Mouse (Mus musculus): ENCODE results near the gene Slc22a5. TPM values are rescaled to one million over a fixed set of nuclear protein-coding genes. Genes with fewer than 3 reads are reported as not detected.

Slc22a5 gene
- polyA plus RNA-seq, 1 experiment from 2014 or later: 5.3 TPM

GRCm38 (mm10) chr11:53839663-53840642 is 51.5 kb downstream of the Slc22a5 start:
- 0 out of 2 replicates have a peak, but pooled peaks have one; percentile 17 for ATAC-seq (ENCODE audit: insufficient number of reproducible peaks, low FRiP score, low TSS enrichment, low read depth)
- WGBS: 41% methylated on average over 8 of the region's 8 CpGs
- Histone ChIP-seq H3K4me1 (ENCODE audit: control insufficient read depth, insufficient read depth, low read length) (peaks cover 13% of the 10 kb centered on the region), H3K4me2 (ENCODE audit: low read depth, severe bottlenecking) (no peak overlapping the region), H3K9ac (ENCODE audit: low read length) (no peak overlapping the region), H3K4me3 (ENCODE audit: low read depth, low read length) (no peak overlapping the region), H3K36me3 (ENCODE audit: control insufficient read depth, insufficient read depth, low read length) (no peaks in the 10 kb centered on the region), H3K27me3 (ENCODE audit: control insufficient read depth, insufficient read depth, low read length) (no peaks in the 10 kb centered on the region), H3K27ac (replicated peaks; ENCODE audit: low read depth, low read length) (no peak overlapping the region), H3K9me3 (ENCODE audit: control insufficient read depth, low read length) (no peaks in the 10 kb centered on the region)
- peak; percentile 32 for DNase-seq (ENCODE audit: low spot score)

GRCm38 (mm10) chr11:53839147-53839546 is 52.3 kb downstream of the Slc22a5 start:
- Histone ChIP-seq H3K4me2 (ENCODE audit: low read depth, severe bottlenecking) (no peak overlapping the region), H3K27ac (replicated peaks; ENCODE audit: low read depth, low read length) (no peak overlapping the region), H3K4me3 (ENCODE audit: low read depth, low read length) (no peak overlapping the region), H3K9ac (ENCODE audit: low read length) (no peak overlapping the region), H3K36me3 (ENCODE audit: control insufficient read depth, insufficient read depth, low read length) (no peaks in the 10 kb centered on the region), H3K4me1 (ENCODE audit: control insufficient read depth, insufficient read depth, low read length) (peaks cover 13% of the 10 kb centered on the region), H3K27me3 (ENCODE audit: control insufficient read depth, insufficient read depth, low read length) (no peaks in the 10 kb centered on the region), H3K9me3 (ENCODE audit: control insufficient read depth, low read length) (no peaks in the 10 kb centered on the region)
- DNase-seq (ENCODE audit: low spot score) (no peak), ATAC-seq (ENCODE audit: insufficient number of reproducible peaks, low FRiP score, low TSS enrichment, low read depth) (no peak)
- WGBS: 72% methylated on average over 6 of the region's 6 CpGs

- 91% methylated on average over 5 of the region's 5 CpGs for WGBS
- H3K4me2 ChIP-seq (ENCODE audit: low read depth, severe bottlenecking): no peak overlapping the region
- ATAC-seq (ENCODE audit: insufficient number of reproducible peaks, low FRiP score, low TSS enrichment, low read depth): no peak
These were observed 53.7 kb downstream of the Slc22a5 start for GRCm38 (mm10) chr11:53837731-53838130.

GRCm38 (mm10) chr11:53835379-53836010 is 56.0 kb downstream of the Slc22a5 start:
- H3K27me3 ChIP-seq (ENCODE audit: control insufficient read depth, insufficient read depth, low read length): no peaks in the 10 kb centered on the region
- H3K4me3 ChIP-seq (ENCODE audit: low read depth, low read length): no peak overlapping the region
- H3K36me3 ChIP-seq (ENCODE audit: control insufficient read depth, insufficient read depth, low read length): no peaks in the 10 kb centered on the region
- ATAC-seq (ENCODE audit: insufficient number of reproducible peaks, low FRiP score, low TSS enrichment, low read depth) (no peak), DNase-seq (ENCODE audit: low spot score) (no peak)
- no peaks in the 10 kb centered on the region for H3K9me3 ChIP-seq (ENCODE audit: control insufficient read depth, low read length)
- peaks cover 13% of the 10 kb centered on the region for H3K4me1 ChIP-seq (ENCODE audit: control insufficient read depth, insufficient read depth, low read length)
- H3K9ac ChIP-seq (ENCODE audit: low read length): no peak overlapping the region
- WGBS: 86% methylated on average over 4 of the region's 4 CpGs
- no peak overlapping the region for H3K4me2 ChIP-seq (ENCODE audit: low read depth, severe bottlenecking)
- H3K27ac ChIP-seq (replicated peaks; ENCODE audit: low read depth, low read length): no peak overlapping the region

More at GRCm38 (mm10) chr11:53837731-53838130, 53.7 kb downstream of the Slc22a5 start:
- H3K27ac ChIP-seq (replicated peaks; ENCODE audit: low read depth, low read length): no peak overlapping the region
- peaks cover 13% of the 10 kb centered on the region for H3K4me1 ChIP-seq (ENCODE audit: control insufficient read depth, insufficient read depth, low read length)
- H3K4me3 ChIP-seq (ENCODE audit: low read depth, low read length): no peak overlapping the region
- no peak for DNase-seq (ENCODE audit: low spot score)
- H3K9ac ChIP-seq (ENCODE audit: low read length): no peak overlapping the region
- H3K9me3 ChIP-seq (ENCODE audit: control insufficient read depth, low read length): no peaks in the 10 kb centered on the region
- no peaks in the 10 kb centered on the region for H3K27me3 ChIP-seq (ENCODE audit: control insufficient read depth, insufficient read depth, low read length)
- H3K36me3 ChIP-seq (ENCODE audit: control insufficient read depth, insufficient read depth, low read length): no peaks in the 10 kb centered on the region

GRCm38 (mm10) chr11:53825409-53825808 is 66.1 kb downstream of the Slc22a5 start:
- Histone ChIP-seq H3K9ac (ENCODE audit: low read length) (no peak overlapping the region), H3K27me3 (ENCODE audit: control insufficient read depth, insufficient read depth, low read length) (no peaks in the 10 kb centered on the region), H3K27ac (replicated peaks; ENCODE audit: low read depth, low read length) (no peak overlapping the region), H3K4me3 (ENCODE audit: low read depth, low read length) (no peak overlapping the region), H3K36me3 (ENCODE audit: control insufficient read depth, insufficient read depth, low read length) (no peaks in the 10 kb centered on the region), H3K4me1 (ENCODE audit: control insufficient read depth, insufficient read depth, low read length) (no peaks in the 10 kb centered on the region), H3K4me2 (ENCODE audit: low read depth, severe bottlenecking) (no peak overlapping the region), H3K9me3 (ENCODE audit: control insufficient read depth, low read length) (no peaks in the 10 kb centered on the region)
- 86% methylated on average over 4 of the region's 4 CpGs for WGBS
- DNase-seq (ENCODE audit: low spot score): no peak
- no peak for ATAC-seq (ENCODE audit: insufficient number of reproducible peaks, low FRiP score, low TSS enrichment, low read depth)

- no peak overlapping the region for H3K4me2 ChIP-seq (ENCODE audit: low read depth, severe bottlenecking)
- no peak for DNase-seq (ENCODE audit: low spot score)
- H3K4me1 ChIP-seq (ENCODE audit: control insufficient read depth, insufficient read depth, low read length): no peaks in the 10 kb centered on the region
- no peak overlapping the region for H3K4me3 ChIP-seq (ENCODE audit: low read depth, low read length)
- ATAC-seq (ENCODE audit: insufficient number of reproducible peaks, low FRiP score, low TSS enrichment, low read depth): no peak
- WGBS: 93% methylated on average over 3 of the region's 3 CpGs
- no peaks in the 10 kb centered on the region for H3K27me3 ChIP-seq (ENCODE audit: control insufficient read depth, insufficient read depth, low read length)
- H3K9ac ChIP-seq (ENCODE audit: low read length): no peak overlapping the region
- no peaks in the 10 kb centered on the region for H3K9me3 ChIP-seq (ENCODE audit: control insufficient read depth, low read length)
- no peak overlapping the region for H3K27ac ChIP-seq (replicated peaks; ENCODE audit: low read depth, low read length)
- H3K36me3 ChIP-seq (ENCODE audit: control insufficient read depth, insufficient read depth, low read length): no peaks in the 10 kb centered on the region
These were observed 69.5 kb downstream of the Slc22a5 start for GRCm38 (mm10) chr11:53821945-53822338.

- H3K4me1 ChIP-seq (ENCODE audit: control insufficient read depth, insufficient read depth, low read length): no peaks in the 10 kb centered on the region
- 83% methylated on average over 11 of the region's 11 CpGs for WGBS
These were observed 70.1 kb downstream of the Slc22a5 start for GRCm38 (mm10) chr11:53821230-53821944.

GRCm38 (mm10) chr11:53820516-53821170 is 70.8 kb downstream of the Slc22a5 start:
- no peaks in the 10 kb centered on the region for H3K9me3 ChIP-seq (ENCODE audit: control insufficient read depth, low read length)

More at GRCm38 (mm10) chr11:53821230-53821944, 70.1 kb downstream of the Slc22a5 start:
- Histone ChIP-seq H3K4me3 (ENCODE audit: low read depth, low read length) (no peak overlapping the region), H3K27ac (replicated peaks; ENCODE audit: low read depth, low read length) (no peak overlapping the region), H3K36me3 (ENCODE audit: control insufficient read depth, insufficient read depth, low read length) (no peaks in the 10 kb centered on the region), H3K9ac (ENCODE audit: low read length) (no peak overlapping the region), H3K9me3 (ENCODE audit: control insufficient read depth, low read length) (no peaks in the 10 kb centered on the region), H3K4me2 (ENCODE audit: low read depth, severe bottlenecking) (no peak overlapping the region), H3K27me3 (ENCODE audit: control insufficient read depth, insufficient read depth, low read length) (no peaks in the 10 kb centered on the region)
- no peak for ATAC-seq (ENCODE audit: insufficient number of reproducible peaks, low FRiP score, low TSS enrichment, low read depth)
- DNase-seq (ENCODE audit: low spot score): no peak

More at GRCm38 (mm10) chr11:53820516-53821170, 70.8 kb downstream of the Slc22a5 start:
- ATAC-seq (ENCODE audit: insufficient number of reproducible peaks, low FRiP score, low TSS enrichment, low read depth): no peak
- Histone ChIP-seq H3K4me2 (ENCODE audit: low read depth, severe bottlenecking) (no peak overlapping the region), H3K4me1 (ENCODE audit: control insufficient read depth, insufficient read depth, low read length) (no peaks in the 10 kb centered on the region), H3K9ac (ENCODE audit: low read length) (no peak overlapping the region), H3K27ac (replicated peaks; ENCODE audit: low read depth, low read length) (no peak overlapping the region), H3K4me3 (ENCODE audit: low read depth, low read length) (no peak overlapping the region), H3K36me3 (ENCODE audit: control insufficient read depth, insufficient read depth, low read length) (no peaks in the 10 kb centered on the region), H3K27me3 (ENCODE audit: control insufficient read depth, insufficient read depth, low read length) (no peaks in the 10 kb centered on the region)
- no peak for DNase-seq (ENCODE audit: low spot score)
- WGBS: 88% methylated on average over 13 of the region's 13 CpGs
